Mouse (Mus musculus) macrophage (primary cell): ENCODE measurements around the gene Mymx. TPM values are rescaled to one million over a fixed set of nuclear protein-coding genes. Genes with fewer than 3 reads are reported as not detected.
"Not testable (repeated sequence)": the region's sequence is repeated elsewhere in the genome, so short reads cannot be mapped to it uniquely, and the experiment has no call there.

Source experiments
- H3K27ac ChIP-seq: fragments of 350-480 bp; formaldehyde crosslinking; 2 replicates; pipeline ENCODE4 v1.9.0; 2021
- H3K36me3 ChIP-seq: fragments of 350-480 bp; formaldehyde crosslinking; 2 replicates; pipeline ENCODE4 v1.9.0; 2021; ENCODE audit errors: inconsistent target
- H3K4me3 ChIP-seq: fragments of 350-480 bp; formaldehyde crosslinking; 2 replicates; pipeline ENCODE4 v1.9.0; 2021; ENCODE audit errors: inconsistent target
- H3K79me2 ChIP-seq: fragments of 350-480 bp; formaldehyde crosslinking; 2 replicates; pipeline ENCODE4 v1.9.0; 2021; ENCODE audit errors: inconsistent target
- WGBS: methylation state at CpG from one replicate; pipeline ENCODE4 v1.1.7; 2026; ENCODE audit warnings: inconsistent platforms; ENCODE audit not compliant: missing documents; 5-methylcytosine and 5-hydroxymethylcytosine counted together
- polyA plus RNA-seq: library from polyadenylated mRNA; stranded (reverse); fragments of 250-400 nt; gene quantifications from 3 replicates; pipeline ENCODE4 v1.2.4, GENCODE M21; 2018; ENCODE audit warnings: inconsistent platforms
- total RNA-seq, 78 experiments: library from RNA; depleted of rRNA; stranded (reverse); fragments of 250-400 nt; gene quantifications; 1 replicate in 9 of 78; 2 replicates in 24 of 78; 3 replicates in 43 of 78; 4 replicates in 2 of 78; pipeline ENCODE4 v1.2.4; 2018; ENCODE audit warnings: inconsistent platforms in 56 of 78

Mymx gene
- not detected for total RNA-seq (2018; cell fraction: chromatin; rRNA removed)
- not detected for total RNA-seq (2018; cell fraction: cytosol; rRNA removed)
- not detected for total RNA-seq (2018; cell fraction: nucleus; rRNA removed)
- not detected in 3 replicates for polyA plus RNA-seq

DNA sequence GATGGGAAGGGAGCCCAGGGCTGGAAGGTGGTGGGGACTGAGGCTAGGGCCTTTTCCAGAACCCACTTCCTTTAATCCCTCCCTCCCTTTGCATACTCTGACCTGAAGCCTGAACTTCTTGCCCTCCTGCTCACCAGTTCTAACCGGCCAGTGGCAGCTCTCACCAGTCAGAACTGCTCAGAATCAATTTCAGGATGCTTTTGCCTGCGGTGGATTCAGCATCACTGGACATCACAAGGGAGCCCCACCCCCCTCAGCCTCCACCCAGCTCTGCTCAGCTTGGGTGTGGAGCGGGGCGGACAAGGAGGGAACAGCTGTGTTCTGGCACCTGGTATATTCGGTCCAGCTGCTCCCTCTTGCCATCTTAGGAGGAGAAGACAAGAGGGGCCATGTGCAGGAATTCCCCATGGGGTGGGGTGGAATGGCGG lies at the start of gene Mymx:
Gene Mymx (minus strand): TSS at position 226 of the 428 bp plus-strand sequence.
- H3K4me3 ChIP-seq: no peak within 1 kb of the TSS
- no peaks in the 10 kb centered on the region for H3K36me3 ChIP-seq
- no peaks in the 10 kb centered on the region for H3K79me2 ChIP-seq
- no peak within 1 kb of the TSS for H3K27ac ChIP-seq
- WGBS: 96% methylated on average over 6 of the region's 6 CpGs

DNA sequence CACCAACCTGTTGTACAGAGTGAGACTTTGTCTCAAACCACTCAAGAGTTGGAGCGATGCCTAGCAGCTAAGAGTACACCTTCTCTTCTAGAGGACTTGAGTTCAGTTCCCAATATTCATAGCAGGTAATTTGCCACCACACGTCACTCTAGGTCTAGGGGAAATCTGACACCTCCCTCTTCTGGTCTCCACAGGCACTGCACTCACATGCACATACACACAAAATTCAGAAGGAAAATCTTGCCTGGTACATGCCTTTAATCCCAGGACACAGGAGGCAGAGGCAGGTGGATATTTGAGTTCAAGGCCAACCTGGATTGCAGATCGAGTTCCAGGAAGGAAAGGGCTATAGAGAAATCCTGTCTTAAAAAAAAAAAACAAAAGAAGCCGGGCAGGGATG lies 42.3 kb upstream of the Mymx start:
- H3K4me3 ChIP-seq: no peak overlapping the region
- H3K27ac ChIP-seq: no peak overlapping the region
- no peaks in the 10 kb centered on the region for H3K79me2 ChIP-seq
- no peaks in the 10 kb centered on the region for H3K36me3 ChIP-seq
- 94% methylated on average over 2 of the region's 4 CpGs for WGBS

DNA sequence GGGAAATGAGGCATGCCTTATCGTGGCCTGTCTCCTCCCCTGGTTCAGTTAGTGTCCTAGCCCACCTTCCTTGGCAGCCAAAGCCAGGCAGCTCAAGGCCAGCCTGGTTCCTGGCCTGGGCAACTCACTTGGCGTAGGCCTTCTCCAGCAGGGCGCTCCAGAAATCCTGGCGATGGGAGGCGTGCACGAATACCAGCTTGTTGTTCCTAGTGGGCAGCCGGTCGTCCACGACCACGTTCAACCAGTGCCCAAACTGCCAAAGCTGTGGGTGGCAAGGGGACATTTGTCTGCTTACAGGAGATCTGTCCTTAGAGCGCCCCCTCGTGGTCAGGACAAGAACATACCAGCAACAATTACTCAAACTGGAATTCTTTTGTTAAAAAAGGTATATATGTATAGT lies 40.8 kb upstream of the Mymx start:
- Histone ChIP-seq H3K4me3 (no peak overlapping the region), H3K36me3 (no peaks in the 10 kb centered on the region), H3K27ac (no peak overlapping the region), H3K79me2 (no peaks in the 10 kb centered on the region)
- 14% methylated on average over 11 of the region's 12 CpGs for WGBS

DNA sequence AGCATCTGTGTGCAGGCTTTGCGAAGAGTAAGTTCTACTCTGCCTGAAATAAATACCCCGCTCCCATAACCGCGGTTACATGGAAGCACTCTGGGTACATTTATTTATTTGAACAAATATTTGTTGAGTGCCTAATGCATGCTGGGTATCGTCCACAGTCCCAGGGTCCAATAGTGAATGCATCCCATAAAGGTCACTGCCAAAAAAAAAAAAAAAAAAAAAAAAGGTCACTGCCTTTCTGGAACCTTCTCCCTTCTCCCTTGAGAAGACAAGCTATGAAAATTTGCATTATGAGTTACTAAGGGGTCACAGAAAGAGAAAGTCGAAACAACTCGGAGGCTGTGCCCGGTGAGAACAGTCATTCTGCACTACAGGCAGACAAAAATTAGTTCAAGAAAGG lies 40.1 kb upstream of the Mymx start:
- 95% methylated on average over 8 of the region's 8 CpGs for WGBS

DNA sequence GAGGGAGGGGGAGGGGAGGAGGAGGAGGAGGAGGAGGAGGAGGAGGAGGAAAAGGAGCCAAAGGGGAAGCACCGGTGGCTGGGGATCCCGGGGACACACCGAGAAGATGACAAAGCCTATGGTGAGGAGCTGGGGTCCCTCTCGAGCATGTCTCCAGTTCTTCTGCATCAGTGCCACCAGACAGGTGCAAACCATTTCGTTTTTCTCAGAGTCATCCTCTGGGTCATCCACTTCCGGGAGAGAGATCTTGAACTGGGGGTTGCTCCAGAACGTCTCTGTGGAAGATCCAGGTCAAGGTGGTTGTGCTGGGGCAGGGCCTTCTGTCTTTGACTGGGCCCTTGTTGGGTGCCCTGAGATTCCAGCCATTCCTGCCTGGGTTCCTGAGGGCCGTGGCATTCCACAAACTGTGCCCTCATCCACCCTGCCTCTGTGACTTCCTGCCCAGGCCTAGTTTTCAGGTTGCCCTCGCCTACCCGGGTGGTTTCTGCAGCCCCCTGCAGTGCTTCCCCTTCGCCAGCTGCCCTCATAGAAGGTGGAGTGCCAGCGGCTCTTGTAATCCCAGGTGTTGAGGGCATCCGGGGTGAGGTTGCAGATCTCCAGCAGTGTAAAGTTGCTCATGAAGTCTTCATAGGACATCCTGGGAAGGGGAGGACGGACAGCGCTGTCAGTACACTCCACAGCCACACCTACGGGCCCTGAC lies 36.8 kb upstream of the Mymx start:
- no peaks in the 10 kb centered on the region for H3K79me2 ChIP-seq
- H3K4me3 ChIP-seq: no peak overlapping the region
- no peaks in the 10 kb centered on the region for H3K36me3 ChIP-seq
- WGBS: 74% methylated on average over 15 of the region's 16 CpGs
- H3K27ac ChIP-seq: no peak overlapping the region

More for the DNA sequence above, 40.1 kb upstream of the Mymx start:
- Histone ChIP-seq H3K79me2 (no peaks in the 10 kb centered on the region), H3K27ac (no peak overlapping the region), H3K36me3 (no peaks in the 10 kb centered on the region), H3K4me3 (no peak overlapping the region)

DNA sequence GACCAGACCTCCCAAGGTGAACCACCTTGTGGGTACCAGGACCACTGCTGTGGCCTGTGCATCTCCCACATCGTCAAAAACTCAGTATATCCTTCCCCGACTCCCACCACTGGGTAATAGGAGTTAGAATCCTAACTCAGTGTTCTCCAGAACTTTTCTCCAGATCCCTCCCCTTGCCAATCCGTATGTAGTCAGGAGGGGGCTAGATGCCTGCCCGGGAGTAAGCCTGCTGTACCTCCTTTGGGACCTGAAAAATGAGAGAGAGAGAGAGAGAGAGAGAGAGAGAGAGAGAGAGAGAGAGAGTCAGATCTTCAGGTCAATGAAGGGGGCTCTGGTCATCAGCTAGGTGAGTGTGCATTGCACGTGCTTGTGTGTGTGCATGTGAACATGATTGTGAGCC lies 32.1 kb upstream of the Mymx start:
- Histone ChIP-seq H3K36me3 (no peaks in the 10 kb centered on the region), H3K27ac (no peak overlapping the region), H3K4me3 (no peak overlapping the region), H3K79me2 (no peaks in the 10 kb centered on the region)
- 78% methylated on average over 5 of the region's 5 CpGs for WGBS

DNA sequence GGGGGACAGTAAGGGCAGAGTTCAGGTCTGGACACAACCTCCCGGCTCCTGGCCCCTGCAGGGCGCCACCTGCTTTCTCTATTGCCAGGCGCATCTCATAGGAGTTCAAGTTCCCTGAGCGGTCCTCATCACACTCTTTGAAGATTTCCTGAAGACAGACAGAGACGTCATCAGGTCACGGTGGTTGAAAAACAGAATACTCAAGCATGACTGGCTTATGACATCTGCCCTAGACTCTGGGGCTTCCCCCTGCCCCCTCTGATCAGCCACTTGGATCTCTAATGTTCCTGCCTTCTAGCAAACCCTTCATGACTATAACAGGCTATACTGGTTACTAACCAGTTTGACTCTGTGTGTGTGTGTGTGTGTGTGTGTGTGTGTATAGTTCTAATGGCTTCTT lies 30.0 kb upstream of the Mymx start:
- Histone ChIP-seq H3K79me2 (no peaks in the 10 kb centered on the region), H3K4me3 (no peak overlapping the region), H3K36me3 (no peaks in the 10 kb centered on the region), H3K27ac (no peak overlapping the region)
- WGBS: 81% methylated on average over 6 of the region's 6 CpGs

DNA sequence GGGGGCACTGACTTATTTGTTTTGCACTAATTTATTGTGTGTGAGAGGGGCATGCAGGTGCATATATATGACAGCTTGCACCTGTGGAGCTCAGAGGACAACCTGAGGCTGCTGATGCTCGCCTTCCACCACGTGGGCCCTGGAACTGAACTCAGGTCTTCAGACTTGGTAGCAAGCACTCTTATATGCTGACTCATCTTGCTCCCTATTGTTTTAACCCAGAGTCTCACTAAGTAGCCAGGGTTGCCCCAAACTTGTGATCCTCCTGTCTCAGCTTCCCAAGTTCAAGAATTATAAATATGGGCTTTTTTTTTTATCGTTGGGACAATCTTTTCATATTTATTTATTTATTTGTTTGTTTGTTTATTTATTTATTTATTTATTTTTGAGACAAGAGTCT lies 29.1 kb upstream of the Mymx start:
- Histone ChIP-seq H3K36me3 (no peaks in the 10 kb centered on the region), H3K27ac (no peak overlapping the region), H3K4me3 (no peak overlapping the region), H3K79me2 (no peaks in the 10 kb centered on the region)
- WGBS: 81% methylated on average over 3 of the region's 3 CpGs

- H3K27ac ChIP-seq: no peak overlapping the region
- no peaks in the 10 kb centered on the region for H3K79me2 ChIP-seq
- WGBS: 9% methylated on average over 34 of the region's 34 CpGs
- H3K4me3 ChIP-seq: no peak overlapping the region
- no peaks in the 10 kb centered on the region for H3K36me3 ChIP-seq
These were observed 28.2 kb upstream of the Mymx start for GRCm38 (mm10) chr17:45629861-45630694.

GRCm38 (mm10) chr17:45628885-45629855 lies 27.3 kb upstream of the Mymx start:
- no peaks in the 10 kb centered on the region for H3K36me3 ChIP-seq
- WGBS: 60% methylated on average over 13 of the region's 13 CpGs
- H3K27ac ChIP-seq: no peak overlapping the region
- no peak overlapping the region for H3K4me3 ChIP-seq
- H3K79me2 ChIP-seq: no peaks in the 10 kb centered on the region

DNA sequence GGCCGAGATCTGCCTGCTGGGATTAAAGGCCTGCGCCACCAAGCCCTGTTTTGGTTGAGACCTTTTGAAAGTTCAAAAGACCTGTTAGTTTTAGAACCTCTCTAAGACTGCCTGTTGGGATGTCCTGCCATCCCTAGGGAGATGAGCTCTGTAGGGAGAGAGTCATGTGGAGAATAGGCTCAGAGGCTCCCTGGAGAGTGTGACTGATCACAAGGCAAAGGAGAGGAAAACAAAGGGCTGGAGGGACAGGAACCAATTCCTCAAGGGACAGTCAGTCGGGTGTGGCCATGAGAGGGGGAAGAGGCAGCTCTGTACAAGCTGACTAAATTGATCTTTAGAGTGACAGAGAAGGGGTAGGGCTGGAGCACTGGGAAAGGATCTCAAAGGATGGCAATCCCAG lies 26.3 kb upstream of the Mymx start:
- H3K79me2 ChIP-seq: no peaks in the 10 kb centered on the region
- H3K27ac ChIP-seq: no peak overlapping the region
- 83% methylated on average over 3 of the region's 3 CpGs for WGBS
- H3K36me3 ChIP-seq: no peaks in the 10 kb centered on the region
- no peak overlapping the region for H3K4me3 ChIP-seq

- Histone ChIP-seq H3K4me3 (no peak overlapping the region), H3K27ac (no peak overlapping the region), H3K79me2 (no peaks in the 10 kb centered on the region), H3K36me3 (no peaks in the 10 kb centered on the region)
- WGBS: 24% methylated on average over 15 of the region's 15 CpGs
These were observed 24.8 kb upstream of the Mymx start for GRCm38 (mm10) chr17:45626577-45627134.

DNA sequence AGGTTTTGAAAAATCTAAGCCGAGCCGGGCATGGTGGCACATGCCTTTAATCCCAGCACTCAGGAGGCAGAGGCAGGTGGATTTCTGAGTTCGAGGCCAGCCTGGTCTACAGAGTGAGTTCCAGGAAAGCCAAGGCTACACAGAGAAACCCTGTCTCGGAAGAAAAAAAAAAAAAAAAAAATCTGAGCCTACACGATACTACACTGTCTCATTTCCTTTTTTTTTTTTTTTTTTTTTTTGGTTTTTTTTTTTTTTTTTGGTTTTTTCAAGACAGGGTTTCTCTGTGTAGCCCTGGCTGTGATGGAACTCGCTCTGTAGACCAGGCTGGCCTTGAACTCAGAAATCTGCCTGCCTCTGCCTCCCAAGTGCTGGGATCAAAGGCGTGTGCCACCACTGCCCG lies 21.5 kb upstream of the Mymx start:
- not testable (repeated sequence) for H3K27ac ChIP-seq, H3K36me3 ChIP-seq, H3K79me2 ChIP-seq, H3K4me3 ChIP-seq
- WGBS: 87% methylated on average over 6 of the region's 8 CpGs
